Mouse (Mus musculus) erythroblast, adult 5-6 weeks (primary cell): ENCODE data around the gene Trim26. TPM values are rescaled to one million over a fixed set of nuclear protein-coding genes. Genes with fewer than 3 reads are reported as not detected.
A peak's percentile ranks its signal among the peaks of the same experiment; 100 is the strongest.

Source experiments
- ATAC-seq: replicated peaks from 2 replicates; pipeline ENCODE4 v1.8.0; 2016; ENCODE audit warnings: moderate number of reproducible peaks, mild to moderate bottlenecking, moderate TSS enrichment, inconsistent platforms; ENCODE audit not compliant: poor library complexity, low FRiP score, severe bottlenecking
- total RNA-seq, 2 experiments: library from RNA; stranded (forward) in 1 of 2; stranded (reverse) in 1 of 2; fragments of 150-400 nt in 1 of 2; fragments of 200-764, 138-1000 nt in 1 of 2; gene quantifications; 2 replicates each; pipeline versions ENCODE4 v1.2.3 to v1.2.4; 2015 to 2017; ENCODE audit warnings: low replicate concordance in 2 of 2

The Trim26 gene
- total RNA-seq, 2 experiments from 2014 or later: 65.4 to 93.2 TPM

DNA sequence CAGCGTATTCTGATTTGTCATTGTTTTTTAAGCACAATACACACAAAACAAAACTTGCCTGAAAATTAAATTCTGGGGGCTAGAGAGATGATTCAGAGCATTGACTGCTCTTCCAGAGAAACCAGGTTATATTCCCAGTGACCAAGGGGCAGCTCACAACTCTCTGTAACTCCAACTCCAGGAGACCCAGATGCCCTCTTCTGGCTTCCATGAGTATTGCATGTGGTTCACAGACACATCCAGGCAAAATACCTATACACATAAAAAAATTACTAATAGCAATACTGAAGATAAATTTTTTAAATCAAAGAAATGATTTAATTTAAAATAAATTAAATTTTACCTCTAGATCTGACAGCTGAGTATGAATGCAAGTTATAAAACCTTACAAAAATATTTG lies 59.6 kb downstream of the Trim26 start:
- ATAC-seq: peak; percentile 74

GRCm38 (mm10) chr17:36897065-36897464 lies 60.1 kb downstream of the Trim26 start:
- no peak for ATAC-seq

GRCm38 (mm10) chr17:36897552-36898205 lies 60.7 kb downstream of the Trim26 start, which contains the start of gene Trim31:
Trim31 (plus strand) TSS chr17:36898118.
- ATAC-seq: no peak

DNA sequence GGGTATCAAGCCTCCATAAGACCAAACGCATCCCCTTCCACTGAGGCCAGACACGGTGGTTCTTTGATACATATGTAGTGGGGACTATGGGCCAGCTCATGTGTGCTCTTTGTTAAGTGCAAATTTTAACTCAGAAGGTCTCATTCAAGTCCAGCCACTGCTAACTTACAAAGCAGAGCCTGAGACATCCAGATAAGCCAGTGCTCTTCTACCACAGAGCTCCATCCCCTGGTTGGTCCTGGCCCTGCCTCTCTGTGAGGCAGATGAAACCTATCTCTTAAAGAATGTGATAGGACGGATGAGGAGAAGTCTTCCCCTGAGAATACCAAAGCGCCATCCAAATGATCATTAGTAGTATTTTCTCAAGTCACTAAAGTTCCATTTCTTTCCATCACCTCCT lies 62.4 kb downstream of the Trim26 start:
- ATAC-seq: no peak

DNA sequence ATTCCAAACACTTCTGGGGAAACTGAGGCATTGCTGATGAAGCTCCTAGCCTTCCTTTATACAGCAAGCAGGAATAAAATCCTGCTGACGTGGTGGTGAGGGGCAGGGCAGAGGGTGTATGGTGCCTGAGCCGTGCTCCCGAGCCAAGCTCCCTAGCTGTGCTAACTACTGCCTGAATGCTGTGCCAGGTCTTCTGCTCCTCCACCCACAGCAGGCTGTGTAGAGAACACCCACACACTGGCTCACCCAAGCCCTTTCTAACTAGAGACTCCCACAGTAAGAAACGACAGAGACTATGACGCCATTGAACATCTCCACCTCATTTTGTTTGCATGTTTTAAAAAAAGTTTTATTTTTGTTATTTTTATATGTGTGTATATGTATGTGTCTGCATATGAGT lies 63.1 kb downstream of the Trim26 start:
- ATAC-seq: no peak

DNA sequence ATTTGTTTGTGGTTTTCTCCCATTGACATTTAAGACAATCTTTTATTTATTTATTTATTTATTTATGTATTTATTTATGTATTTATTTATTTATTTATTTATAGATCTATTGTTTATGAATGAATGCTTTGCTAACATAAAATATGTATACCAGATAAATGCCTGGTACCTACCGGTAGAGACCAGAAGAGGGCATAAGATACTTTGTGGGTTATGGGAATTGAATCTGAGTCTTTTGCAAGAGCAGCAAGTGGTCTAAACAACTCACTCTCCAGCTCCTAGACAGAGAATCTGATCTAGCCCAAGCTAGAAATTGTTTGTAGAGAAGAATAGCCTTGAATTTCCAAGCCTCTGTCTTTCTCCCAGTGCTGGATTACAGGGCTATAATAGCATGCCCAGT lies 63.8 kb downstream of the Trim26 start:
- ATAC-seq: no peak

DNA sequence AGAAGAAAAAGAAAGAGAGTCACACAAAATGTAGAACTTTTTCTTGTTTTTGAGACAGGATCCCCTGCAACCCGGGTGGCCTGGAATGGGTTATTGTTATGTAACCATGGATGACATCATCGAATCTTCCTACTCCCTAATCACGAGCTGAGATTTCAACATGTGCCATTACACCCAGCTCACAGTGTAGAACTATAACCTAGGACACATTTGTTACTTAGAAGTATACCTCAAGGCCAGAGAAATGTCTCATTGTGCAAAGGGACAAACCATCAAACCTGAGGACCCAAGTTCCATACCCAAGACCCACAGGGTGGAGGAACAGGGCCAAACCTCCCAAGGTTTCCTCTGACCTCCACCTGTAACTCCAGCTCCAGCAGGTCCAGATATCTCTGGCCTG lies 66.7 kb downstream of the Trim26 start:
- ATAC-seq: no peak

- ATAC-seq: no peak; the same call in 1 of the 2 replicates
Measured at GRCm38 (mm10) chr17:36908235-36908634, 71.3 kb downstream of the Trim26 start.

Other genes with a start within 250 kb of the Trim26 start
- not detected in 2 replicates for gene H2-M9, start 194.5 kb upstream of the Trim26 start, total RNA-seq (2015; ENCODE audit: low replicate concordance)
- gene H2-M9, start 194.5 kb upstream of the Trim26 start, total RNA-seq (2017; ENCODE audit: low replicate concordance): 0.42 TPM in 1 of 2 replicates, not detected in the other
- gene H2-M1, start 164.9 kb upstream of the Trim26 start, total RNA-seq (2015; ENCODE audit: low replicate concordance): not detected in 2 replicates
- not detected in 2 replicates for gene H2-M1, start 164.9 kb upstream of the Trim26 start, total RNA-seq (2017; ENCODE audit: low replicate concordance)
- not detected in 2 replicates for gene H2-M10.5, start 64.2 kb upstream of the Trim26 start, total RNA-seq (2015; ENCODE audit: low replicate concordance)
- gene H2-M10.5, start 64.2 kb upstream of the Trim26 start, total RNA-seq (2017; ENCODE audit: low replicate concordance): not detected in 2 replicates
- not detected in 2 replicates for gene H2-M10.6, start 25.0 kb upstream of the Trim26 start, total RNA-seq (2015; ENCODE audit: low replicate concordance)
- not detected in 2 replicates for gene H2-M10.6, start 25.0 kb upstream of the Trim26 start, total RNA-seq (2017; ENCODE audit: low replicate concordance)
- not detected in 2 replicates for gene Trim15, start 30.1 kb downstream of the Trim26 start, total RNA-seq (2015; ENCODE audit: low replicate concordance)
- 0.70 and 2.5 TPM in 2 replicates for gene Trim15, start 30.1 kb downstream of the Trim26 start, total RNA-seq (2017; ENCODE audit: low replicate concordance)
- 592 TPM in 2 replicates for gene Trim10, start 32.4 kb downstream of the Trim26 start, total RNA-seq (2015; ENCODE audit: low replicate concordance)
- gene Trim10, start 32.4 kb downstream of the Trim26 start, total RNA-seq (2017; ENCODE audit: low replicate concordance): 1,227 and 1,601 TPM in 2 replicates
- gene Trim40, start 53.0 kb downstream of the Trim26 start, total RNA-seq (2015; ENCODE audit: low replicate concordance): not detected in 2 replicates
- not detected in 2 replicates for gene Trim40, start 53.0 kb downstream of the Trim26 start, total RNA-seq (2017; ENCODE audit: low replicate concordance)
- gene Trim31, start 61.0 kb downstream of the Trim26 start, total RNA-seq (2015; ENCODE audit: low replicate concordance): not detected in 2 replicates
- not detected in 2 replicates for gene Trim31, start 61.0 kb downstream of the Trim26 start, total RNA-seq (2017; ENCODE audit: low replicate concordance)
- gene Rnf39, start 105.8 kb downstream of the Trim26 start, total RNA-seq (2015; ENCODE audit: low replicate concordance): not detected in 2 replicates
- gene Rnf39, start 105.8 kb downstream of the Trim26 start, total RNA-seq (2017; ENCODE audit: low replicate concordance): not detected in 2 replicates
- gene Ppp1r11, start 114.6 kb downstream of the Trim26 start, total RNA-seq (2015; ENCODE audit: low replicate concordance): 21.9 and 35.5 TPM in 2 replicates
- gene Ppp1r11, start 114.6 kb downstream of the Trim26 start, total RNA-seq (2017; ENCODE audit: low replicate concordance): 8.8 and 14.4 TPM in 2 replicates
- gene Znrd1, start 121.4 kb downstream of the Trim26 start, total RNA-seq (2015; ENCODE audit: low replicate concordance): 18.8 and 23.2 TPM in 2 replicates
- 5.7 and 11.0 TPM in 2 replicates for gene Znrd1, start 121.4 kb downstream of the Trim26 start, total RNA-seq (2017; ENCODE audit: low replicate concordance)
- 3.8 TPM in 1 of 2 replicates, not detected in the other for gene Znrd1as, start 121.5 kb downstream of the Trim26 start, total RNA-seq (2015; ENCODE audit: low replicate concordance)
- 0.51 and 7.0 TPM in 2 replicates for gene Znrd1as, start 121.5 kb downstream of the Trim26 start, total RNA-seq (2017; ENCODE audit: low replicate concordance)
- not detected in 2 replicates for gene 2410137M14Rik, start 144.1 kb downstream of the Trim26 start, total RNA-seq (2015; ENCODE audit: low replicate concordance)
- gene 2410137M14Rik, start 144.1 kb downstream of the Trim26 start, total RNA-seq (2017; ENCODE audit: low replicate concordance): not detected in 2 replicates
- gene H2-M5, start 152.4 kb downstream of the Trim26 start, total RNA-seq (2015; ENCODE audit: low replicate concordance): not detected in 2 replicates
- gene H2-M5, start 152.4 kb downstream of the Trim26 start, total RNA-seq (2017; ENCODE audit: low replicate concordance): not detected in 2 replicates
- gene Zfp57, start 164.0 kb downstream of the Trim26 start, total RNA-seq (2015; ENCODE audit: low replicate concordance): not detected in 2 replicates
- not detected in 2 replicates for gene Zfp57, start 164.0 kb downstream of the Trim26 start, total RNA-seq (2017; ENCODE audit: low replicate concordance)
- not detected in 2 replicates for gene Mog, start 186.3 kb downstream of the Trim26 start, total RNA-seq (2015; ENCODE audit: low replicate concordance)
- gene Mog, start 186.3 kb downstream of the Trim26 start, total RNA-seq (2017; ENCODE audit: low replicate concordance): not detected in 2 replicates
- gene Gabbr1, start 208.8 kb downstream of the Trim26 start, total RNA-seq (2015; ENCODE audit: low replicate concordance): 0.42 and 1.2 TPM in 2 replicates
- gene Gabbr1, start 208.8 kb downstream of the Trim26 start, total RNA-seq (2017; ENCODE audit: low replicate concordance): 0.85 and 1.1 TPM in 2 replicates